Mouse (Mus musculus): ENCODE results near the gene Kif1b.
"Not testable (repeated sequence)": the region's sequence is repeated elsewhere in the genome, so short reads cannot be mapped to it uniquely, and the experiment has no call there.

The Kif1b gene

GRCm38 (mm10) chr4:149269026-149269425 lies 38.5 kb downstream of the Kif1b start:
- no peak for DNase-seq

- no peak for DNase-seq
These were observed 42.6 kb downstream of the Kif1b start for GRCm38 (mm10) chr4:149264895-149265294.

GRCm38 (mm10) chr4:149263218-149263617 lies 44.3 kb downstream of the Kif1b start:
- DNase-seq = no peak

DNA sequence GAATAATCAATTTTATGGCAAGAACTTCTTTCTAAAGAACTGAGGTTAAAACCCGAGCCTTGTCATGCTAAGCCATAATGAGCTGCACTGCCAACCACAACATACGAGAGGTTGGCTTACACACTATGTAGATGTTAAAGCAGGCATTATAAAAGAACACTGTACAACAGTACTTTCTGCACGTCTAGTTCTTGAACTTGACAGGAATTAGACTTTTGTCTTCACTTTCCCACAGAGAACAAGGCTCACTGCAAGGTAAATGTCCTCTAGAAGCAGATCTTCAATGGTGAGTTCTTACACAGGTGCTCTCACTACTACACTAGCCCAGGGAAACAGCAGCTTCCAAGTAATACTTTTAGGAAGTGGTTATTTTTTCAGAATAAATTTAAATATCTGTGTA lies 46.0 kb downstream of the Kif1b start:
- no peak for DNase-seq

GRCm38 (mm10) chr4:149260911-149261310 lies 46.6 kb downstream of the Kif1b start:
- no peak for DNase-seq

DNA sequence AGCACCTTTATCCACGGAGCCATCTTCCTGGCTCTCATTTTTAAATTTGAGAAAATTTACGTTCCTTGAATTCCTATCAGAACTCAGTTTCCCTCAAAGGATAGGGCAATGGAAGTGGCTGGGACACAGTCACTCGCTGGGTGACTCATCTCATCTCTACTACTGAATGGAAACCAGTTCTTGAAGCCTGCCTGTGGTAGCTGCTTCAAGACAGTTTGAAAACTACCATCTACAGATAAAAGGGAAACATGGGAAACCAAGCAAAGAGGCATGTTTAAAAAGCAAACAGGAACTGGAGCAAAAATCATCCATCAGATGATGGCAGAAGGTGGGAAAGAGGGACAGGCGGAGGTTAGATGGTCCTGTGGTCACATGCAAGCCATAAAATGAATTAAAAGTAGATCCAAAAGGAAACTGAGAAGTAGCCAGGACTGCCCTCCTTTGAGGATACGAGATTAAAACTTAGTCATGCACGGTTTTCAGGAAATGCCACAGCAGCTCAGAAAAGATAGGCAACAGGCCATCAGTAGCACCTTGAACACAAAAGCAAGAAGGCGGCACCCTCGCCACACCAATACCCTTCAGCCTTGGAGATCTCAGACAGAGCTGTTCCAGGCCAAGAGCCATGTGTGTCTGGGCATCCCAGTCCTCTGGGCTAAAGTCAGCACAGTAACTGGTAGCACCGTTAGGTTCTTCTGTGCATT lies 48.0 kb downstream of the Kif1b start:
- DNase-seq = no peak

GRCm38 (mm10) chr4:149258926-149259325 lies 48.6 kb downstream of the Kif1b start:
- DNase-seq = no peak

DNA sequence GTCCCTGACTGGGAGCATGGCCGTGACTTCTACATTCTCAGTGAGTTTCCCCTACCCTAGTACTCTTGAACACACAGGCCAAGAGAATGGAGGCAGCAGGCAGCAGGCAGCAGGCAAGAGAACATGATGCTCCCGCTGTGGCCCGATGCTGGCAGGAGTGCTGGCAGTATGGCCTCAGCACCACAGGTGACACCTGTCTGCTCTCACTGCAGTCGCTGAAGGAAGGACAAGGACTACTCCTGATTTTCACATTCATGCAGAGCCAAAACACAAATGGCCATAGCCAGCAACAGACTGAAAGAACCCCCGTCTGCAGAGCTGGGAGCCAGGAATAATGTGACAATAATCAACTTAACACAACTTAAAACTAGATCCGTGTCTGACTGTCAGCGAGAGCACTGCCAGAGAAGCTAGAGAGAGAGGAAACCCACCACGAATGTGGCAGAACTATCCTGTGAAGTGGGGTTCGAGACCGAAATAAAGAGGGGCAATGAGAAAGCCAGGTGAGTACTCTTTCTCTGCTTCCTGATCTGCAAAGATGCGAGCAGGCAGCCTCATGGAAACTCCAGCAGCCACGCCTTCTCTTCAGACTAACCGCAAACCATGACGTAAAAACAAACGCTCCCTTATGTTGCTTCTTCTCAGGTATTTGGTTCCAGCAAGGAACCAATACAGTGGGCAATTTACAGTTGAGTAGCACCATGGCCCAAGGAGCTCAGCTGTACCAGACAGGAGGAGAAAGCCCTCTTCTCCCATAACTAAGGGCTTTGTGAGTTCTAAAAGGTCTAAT lies 50.8 kb downstream of the Kif1b start:
- no peak for DNase-seq

- DNase-seq = no peak
These were observed 51.9 kb downstream of the Kif1b start for GRCm38 (mm10) chr4:149255277-149256270.

- no peak for DNase-seq
These were observed 52.7 kb downstream of the Kif1b start for GRCm38 (mm10) chr4:149254827-149255226.

DNA sequence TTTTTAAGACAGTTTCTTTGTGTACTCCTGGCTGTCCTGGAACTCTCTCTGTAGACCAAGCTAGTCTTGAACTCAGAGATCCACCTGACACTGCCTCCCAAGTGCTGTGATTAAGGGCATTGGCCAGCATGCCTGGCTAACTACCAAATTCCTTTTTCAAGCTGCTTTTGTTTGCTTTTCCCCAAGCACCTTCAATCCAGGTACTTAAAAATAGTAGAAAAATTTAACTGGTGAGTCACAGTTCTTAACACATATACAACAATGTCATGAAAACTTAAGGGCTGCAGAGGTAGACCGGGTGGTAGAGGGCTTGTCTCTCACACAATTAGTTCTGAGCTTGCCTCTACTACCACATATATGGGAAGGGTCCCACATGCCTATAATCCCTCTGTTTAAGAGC lies 58.2 kb downstream of the Kif1b start:
- no peak for DNase-seq

DNA sequence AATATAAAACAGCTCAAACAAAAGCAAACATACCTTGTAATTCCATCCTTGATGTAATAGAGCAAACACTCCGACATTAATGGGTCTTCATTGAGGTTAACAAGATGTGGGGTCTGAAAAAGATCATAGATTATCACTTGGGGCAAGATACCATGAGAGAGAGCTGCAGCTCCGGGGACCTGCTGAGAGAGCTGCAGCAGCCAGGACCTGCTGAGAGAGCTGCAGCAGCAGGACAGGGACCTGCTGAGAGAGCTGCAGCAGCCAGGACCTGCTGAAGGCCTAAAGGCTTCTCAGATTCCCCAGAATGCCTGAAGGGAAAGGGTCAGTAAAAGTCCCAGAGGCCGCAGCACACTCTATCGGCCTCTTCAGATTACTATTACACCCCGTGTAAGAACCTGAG lies 59.7 kb downstream of the Kif1b start:
- no peak for DNase-seq

DNA sequence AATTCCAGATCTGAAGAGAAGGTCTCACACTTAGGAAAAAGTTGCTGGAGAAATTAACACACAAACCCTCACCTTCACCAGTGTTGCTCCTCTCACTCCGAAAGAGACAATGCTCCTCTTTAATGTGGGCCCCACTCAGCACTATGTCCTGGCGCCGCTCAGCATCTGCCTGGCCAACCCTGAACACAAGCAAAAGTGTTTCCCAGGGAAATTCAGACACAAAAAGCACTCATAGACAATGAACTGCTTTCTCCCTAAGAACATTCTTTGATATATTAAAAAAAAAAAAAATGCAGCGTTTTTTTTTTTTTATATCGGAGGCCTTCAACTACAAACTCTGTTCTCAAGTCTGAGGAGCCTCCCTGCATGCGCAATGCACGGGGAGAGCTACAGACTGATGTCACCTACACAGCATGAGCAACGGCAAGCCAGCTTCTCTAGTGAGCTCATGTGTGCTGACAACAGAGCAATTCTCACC lies 60.3 kb downstream of the Kif1b start:
- no peak for DNase-seq

GRCm38 (mm10) chr4:149246578-149247155 lies 60.8 kb downstream of the Kif1b start:
- no peak for DNase-seq

DNA sequence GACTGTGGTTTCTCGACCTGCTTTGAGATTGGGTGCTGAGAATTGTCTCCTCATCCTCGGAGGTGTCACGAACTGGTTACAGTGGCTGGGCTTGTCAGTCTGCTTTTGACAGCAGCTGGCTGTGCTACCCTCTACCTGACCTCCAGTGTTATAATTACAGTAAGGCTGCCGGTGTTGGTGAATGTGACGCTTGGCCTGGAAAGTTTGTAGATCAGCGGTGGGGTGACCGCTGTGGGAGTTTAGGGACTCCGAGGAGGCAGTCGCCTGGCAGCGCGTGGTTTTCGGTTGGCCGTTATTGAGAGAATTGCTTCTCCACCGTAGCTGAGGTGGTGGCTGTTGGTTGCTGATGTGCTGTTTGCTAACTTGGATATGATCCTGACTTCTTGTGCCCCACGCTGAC lies 70.5 kb downstream of the Kif1b start:
- DNase-seq = no peak

- no peak for DNase-seq
These were observed 73.6 kb downstream of the Kif1b start for GRCm38 (mm10) chr4:149233938-149234337.

DNA sequence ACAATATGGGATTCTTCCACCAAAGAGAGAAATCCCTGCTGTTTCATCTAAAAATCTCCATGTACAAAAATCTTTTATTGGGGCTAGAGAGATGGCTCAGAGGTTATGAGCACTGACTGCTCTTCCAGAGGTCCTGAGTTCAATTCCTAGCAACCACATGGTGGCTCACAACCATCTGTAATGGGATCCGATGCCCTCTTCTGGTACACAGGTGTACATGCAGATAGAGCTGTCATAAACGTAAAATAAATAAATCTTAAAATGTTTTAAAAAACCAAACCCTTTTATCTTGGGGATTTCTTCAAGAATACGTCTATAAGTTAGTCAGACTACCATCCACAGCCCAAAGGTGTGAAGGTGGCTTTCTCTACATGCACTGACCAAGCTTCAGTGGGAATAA lies 78.8 kb downstream of the Kif1b start:
- not testable (repeated sequence) for DNase-seq

GRCm38 (mm10) chr4:149228256-149228655 lies 79.2 kb downstream of the Kif1b start:
- no peak for DNase-seq

DNA sequence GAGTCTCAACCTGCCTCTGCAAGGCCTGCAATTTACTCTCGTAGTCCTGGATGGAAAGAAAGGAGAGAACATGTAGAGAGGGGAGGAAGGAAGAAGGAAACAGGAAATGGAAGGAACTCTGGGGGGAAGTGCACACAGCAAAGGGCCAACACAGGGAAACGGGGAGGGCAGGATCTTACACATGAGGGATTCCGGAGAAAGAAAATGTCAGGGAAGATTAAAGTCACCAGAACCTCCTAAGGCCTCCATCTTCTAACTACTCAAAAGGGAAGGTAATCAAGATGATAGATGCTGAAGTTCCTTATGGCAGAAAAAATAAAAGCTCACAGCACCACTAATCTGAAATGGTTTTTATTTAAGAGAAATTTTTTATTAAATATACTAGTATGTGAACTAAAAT lies 81.2 kb downstream of the Kif1b start:
- no peak for DNase-seq

GRCm38 (mm10) chr4:149223453-149223852 lies 84.0 kb downstream of the Kif1b start:
- no peak for DNase-seq

DNA sequence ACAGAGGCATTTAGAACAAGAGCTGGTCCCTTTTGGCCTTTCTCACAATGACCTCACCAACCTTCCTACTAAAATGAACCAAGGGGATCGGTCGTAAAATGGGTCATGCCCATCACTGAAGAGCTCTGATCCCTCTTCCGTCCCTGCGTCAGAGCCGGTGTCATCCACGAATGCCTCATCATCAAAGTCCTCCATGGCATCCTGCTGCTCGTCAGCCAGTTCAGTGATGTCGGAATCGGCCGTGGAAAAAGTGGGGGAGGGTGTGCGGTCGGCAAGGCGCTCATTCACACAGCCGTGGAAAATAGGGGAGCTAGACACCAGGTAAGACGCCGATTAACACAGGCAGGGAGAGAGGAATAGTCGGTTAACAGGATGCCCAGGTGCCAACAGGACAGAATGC lies 87.0 kb downstream of the Kif1b start:
- DNase-seq = no peak

- no peak for DNase-seq
These were observed 87.4 kb downstream of the Kif1b start for GRCm38 (mm10) chr4:149220042-149220473.
